Mouse (Mus musculus) ovary, adult 18-20 months (tissue): Measurements from ENCODE around the gene Gpr1.

Source experiments
- DNase-seq: peaks from one replicate; pipeline ENCODE4 v3.0.0; 2022; ENCODE audit warnings: low spot score, mixed read lengths

Gene Gpr1

GRCm38 (mm10) chr1:63214271-63214558 lies at the start of gene Gpr1:
Gene Gpr1, minus strand, starts transcription at chr1:63214543.
- DNase-seq = no peak

GRCm38 (mm10) chr1:63263671-63264070 lies 49.3 kb upstream of the Gpr1 start:
- no peak for DNase-seq

- DNase-seq = no peak
Measured at GRCm38 (mm10) chr1:63261041-63261590, 46.8 kb upstream of the Gpr1 start.

GRCm38 (mm10) chr1:63260742-63261033 lies 46.3 kb upstream of the Gpr1 start:
- no peak for DNase-seq

- no peak for DNase-seq
Measured at GRCm38 (mm10) chr1:63259916-63260741, 45.8 kb upstream of the Gpr1 start.

GRCm38 (mm10) chr1:63259271-63259830 lies 45.0 kb upstream of the Gpr1 start:
- no peak for DNase-seq

GRCm38 (mm10) chr1:63258501-63258900 lies 44.2 kb upstream of the Gpr1 start:
- DNase-seq = no peak

GRCm38 (mm10) chr1:63256083-63256482 lies 41.7 kb upstream of the Gpr1 start:
- DNase-seq = no peak

- no peak for DNase-seq
Measured at GRCm38 (mm10) chr1:63255101-63255500, 40.8 kb upstream of the Gpr1 start.

GRCm38 (mm10) chr1:63253291-63253690 lies 38.9 kb upstream of the Gpr1 start:
- DNase-seq = no peak

- DNase-seq = no peak
Measured at GRCm38 (mm10) chr1:63252351-63253209, 38.2 kb upstream of the Gpr1 start.

GRCm38 (mm10) chr1:63249261-63249660 lies 34.9 kb upstream of the Gpr1 start:
- DNase-seq = no peak

GRCm38 (mm10) chr1:63248360-63248851 lies 34.1 kb upstream of the Gpr1 start:
- DNase-seq = no peak

- DNase-seq = no peak
Measured at GRCm38 (mm10) chr1:63247831-63248359, 33.6 kb upstream of the Gpr1 start.

GRCm38 (mm10) chr1:63246862-63247521 lies 32.6 kb upstream of the Gpr1 start:
- no peak for DNase-seq

- no peak for DNase-seq
Measured at GRCm38 (mm10) chr1:63243854-63244253, 29.5 kb upstream of the Gpr1 start.

GRCm38 (mm10) chr1:63239751-63240150 lies 25.4 kb upstream of the Gpr1 start:
- no peak for DNase-seq

- no peak for DNase-seq
Measured at GRCm38 (mm10) chr1:63239305-63239704, 25.0 kb upstream of the Gpr1 start.

- no peak for DNase-seq
Measured at GRCm38 (mm10) chr1:63237371-63237770, 23.0 kb upstream of the Gpr1 start.

- no peak for DNase-seq
Measured at GRCm38 (mm10) chr1:63227241-63227640, 12.9 kb upstream of the Gpr1 start.

GRCm38 (mm10) chr1:63225890-63226289 lies 11.5 kb upstream of the Gpr1 start:
- no peak for DNase-seq

GRCm38 (mm10) chr1:63225009-63225408 lies 10.7 kb upstream of the Gpr1 start:
- no peak for DNase-seq
